In genomic region chr4:127076875-127077548, GRCm38 (mm10) we compare ENCODE assay signal across 8 mouse cellular contexts. TPM values are rescaled to one million over a fixed set of nuclear protein-coding genes. Genes with fewer than 3 reads are reported as not detected.
DNase-seq lines count a peak whose midpoint lies in the region; ATAC-seq and TF ChIP-seq lines count a peak whose summit lies in the region.

Gene Zmym6 (plus strand): TSS chr4:127077383.

- no peaks in the 10 kb centered on the region for H3K9me3 ChIP-seq in limb, embryonic 13.5 days
- H3K9me3 ChIP-seq in midbrain, embryonic 15.5 days = no peaks in the 10 kb centered on the region

- peaks cover 9% of the 10 kb centered on the region for H3K4me1 ChIP-seq in limb, embryonic 13.5 days
- peaks cover 30% of the 10 kb centered on the region for H3K4me1 ChIP-seq in midbrain, embryonic 15.5 days
- peaks cover 3% of the 10 kb centered on the region; the same call in 1 of the 2 replicates for H3K4me1 ChIP-seq in spleen, adult 2 months (ENCODE audit: control insufficient read depth, insufficient read depth, insufficient read length)

- TF ChIP-seq CTCF in brain, embryonic 14.5 days (IDR thresholded peaks at IDR 0.05; ENCODE audit: borderline replicate concordance, extremely low read depth, insufficient read depth, insufficient read length) = peak; percentile 4; the same call in 1 of the 2 replicates
- TF ChIP-seq CTCF in spleen, adult 2 months (IDR thresholded peaks at IDR 0.05; ENCODE audit: extremely low read depth, insufficient read depth, insufficient read length, insufficient replicate concordance) = no peak

- H3K4me3 ChIP-seq in limb, embryonic 13.5 days = peak within 1 kb of the TSS; percentile 62
- H3K4me3 ChIP-seq in midbrain, embryonic 15.5 days = peak within 1 kb of the TSS; percentile 56
- H3K4me3 ChIP-seq in spleen, adult 2 months (ENCODE audit: extremely low read depth, insufficient read depth, insufficient read length) = peak within 1 kb of the TSS; percentile 78

- DNase-seq in B cell, adult 2 months = peak; percentile 97 to 98
- DNase-seq in brain, embryonic 14.5 days (ENCODE audit: low read depth) = peak; percentile 99
- DNase-seq in heart, adult 9 months (ENCODE audit: low spot score in 2 of 2) = peak; percentile 96
- DNase-seq in kidney, adult 9 months = peak; percentile 96
- peak; percentile 92 to 94 for DNase-seq in spleen, adult 2 months (ENCODE audit: low read depth in 1 of 2, low spot score in 2 of 2)

- H3K27me3 ChIP-seq in limb, embryonic 13.5 days = no peaks in the 10 kb centered on the region
- H3K27me3 ChIP-seq in midbrain, embryonic 15.5 days (replicated peaks) = no peaks in the 10 kb centered on the region
- H3K27me3 ChIP-seq in spleen, adult 2 months (ENCODE audit: control insufficient read depth, insufficient read depth, low read length) = no peaks in the 10 kb centered on the region

- peaks cover 2% of the 10 kb centered on the region; the same call in 1 of the 2 replicates for H3K36me3 ChIP-seq in limb, embryonic 13.5 days
- H3K36me3 ChIP-seq in midbrain, embryonic 15.5 days (replicated peaks) = no peaks in the 10 kb centered on the region
- no peaks in the 10 kb centered on the region for H3K36me3 ChIP-seq in spleen, adult 2 months (ENCODE audit: control insufficient read depth, insufficient read depth, low read length)

- peak; percentile 99 for ATAC-seq in erythroblast, adult 5-6 weeks (replicated peaks; ENCODE audit: low FRiP score, poor library complexity, severe bottlenecking)
- ATAC-seq in limb, embryonic 13.5 days (ENCODE audit: low FRiP score, low read depth) = peak; percentile 96
- ATAC-seq in midbrain, embryonic 15.5 days (replicated peaks) = peak; percentile 99

- peak within 1 kb of the TSS; percentile 73 for H3K9ac ChIP-seq in limb, embryonic 13.5 days
- peak within 1 kb of the TSS; percentile 66 for H3K9ac ChIP-seq in midbrain, embryonic 15.5 days

- whole genome bisulfite sequencing in limb, embryonic 13.5 days = under 1% methylated on average over 46 of the region's 46 CpGs
- WGBS in midbrain, embryonic 15.5 days = under 1% methylated on average over 46 of the region's 46 CpGs
- WGBS in spleen, adult 2 months = under 1% methylated on average over 46 of the region's 46 CpGs

- TF ChIP-seq POLR2A in brain, embryonic 14.5 days (IDR thresholded peaks at IDR 0.05; ENCODE audit: borderline replicate concordance, extremely low read depth, insufficient read depth, insufficient read length, poor library complexity, severe bottlenecking) = peak; percentile 93
- TF ChIP-seq POLR2A in spleen, adult 2 months (IDR thresholded peaks at IDR 0.05; ENCODE audit: low read depth, low read length) = peak; percentile 74

- H3K4me2 ChIP-seq in limb, embryonic 13.5 days (replicated peaks) = peak within 1 kb of the TSS; percentile 69
- H3K4me2 ChIP-seq in midbrain, embryonic 15.5 days = peak within 1 kb of the TSS; percentile 68

- peak within 1 kb of the TSS; percentile 81 for H3K27ac ChIP-seq in limb, embryonic 13.5 days
- H3K27ac ChIP-seq in midbrain, embryonic 15.5 days = peak within 1 kb of the TSS; percentile 95
- H3K27ac ChIP-seq in spleen, adult 2 months (ENCODE audit: insufficient read depth, low read length) = peak within 1 kb of the TSS; percentile 78

RNA-seq across cellular contexts. Expression of gene Zmym6, which starts in this region (rescaled TPM):
- 39.0 and 43.5 TPM in 2 replicates for polyA plus RNA-seq in brain, embryonic 14.5 days (2012; rRNA removed)
- 0.19 and 1.9 TPM in 2 replicates for total RNA-seq in erythroblast, adult 5-6 weeks (2015; ENCODE audit: low replicate concordance)
- 3.1 and 3.3 TPM in 2 replicates for total RNA-seq in erythroblast, adult 5-6 weeks (2017; ENCODE audit: low replicate concordance)
- polyA plus RNA-seq in limb, embryonic 13.5 days (2015; fragmentation: Nextera tagmentation; extraction: Ambion mirVana) = 26.2 and 29.3 TPM in 2 replicates
- 34.5 and 40.2 TPM in 2 replicates for polyA plus RNA-seq in midbrain, embryonic 15.5 days (2015; fragmentation: Nextera tagmentation; extraction: Ambion mirVana)
- 2.5 and 3.1 TPM in 2 replicates for polyA plus RNA-seq in spleen, adult 2 months (2012; rRNA removed)

Comparison
In these comparisons a context has a peak if more than half of its experiments do, and no peak if none do; other contexts are left out.
1. Peak in every context shown above with its lines: DNase-seq, ATAC-seq, H3K4me3 ChIP-seq and H3K27ac ChIP-seq.